ENCODE assay signal across 9 mouse cellular contexts in the genomic region with DNA sequence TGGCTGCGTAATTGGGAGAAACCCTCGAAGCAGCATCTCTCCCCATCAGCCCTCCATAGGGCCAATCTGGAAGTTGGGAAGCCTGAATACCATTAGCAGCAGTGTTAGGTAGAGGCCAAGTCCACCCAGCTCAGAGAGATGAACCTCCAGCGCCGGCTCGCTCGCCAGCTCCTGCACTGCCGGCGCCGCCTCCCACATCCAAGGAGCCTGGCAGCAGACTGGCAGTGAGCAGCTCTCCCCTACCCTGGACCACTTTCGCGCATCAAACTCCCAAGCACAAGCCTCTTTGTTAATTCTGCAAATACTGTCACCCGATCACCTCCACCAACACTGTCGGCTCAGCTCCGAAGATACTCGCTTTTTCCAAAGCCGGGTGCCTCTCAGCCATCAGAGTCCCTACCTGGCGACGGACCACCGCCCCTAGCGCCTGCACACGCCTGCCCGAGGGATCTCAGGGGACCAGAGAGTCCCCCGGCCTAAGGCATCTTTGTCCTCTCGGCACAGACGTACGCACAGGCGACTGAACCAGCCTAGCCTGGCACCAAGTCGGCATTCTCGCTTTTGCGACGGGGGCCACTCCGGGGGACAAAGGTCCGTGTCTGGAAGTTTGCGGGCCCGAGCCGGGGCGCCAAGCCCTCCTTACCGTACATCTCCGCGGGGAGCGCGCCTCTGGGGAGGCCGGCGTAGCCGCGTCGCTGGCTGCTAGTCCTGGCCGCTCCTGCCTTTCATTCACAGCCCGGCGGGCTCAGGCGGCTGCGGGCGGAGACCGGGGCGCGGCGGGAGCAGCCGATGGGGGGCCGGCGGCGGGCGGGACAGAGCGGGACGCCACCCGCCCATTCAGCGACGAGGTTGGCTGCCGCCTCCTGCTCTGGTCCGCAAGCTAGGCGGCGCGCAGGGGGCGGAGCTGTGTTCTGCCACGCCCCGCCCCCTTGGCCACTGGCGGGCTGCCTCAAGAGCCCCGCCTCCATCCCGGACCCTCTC. TPM values are rescaled to one million over a fixed set of nuclear protein-coding genes. Genes with fewer than 3 reads are reported as not detected.
DNase-seq lines count a peak whose midpoint lies in the region; ATAC-seq and TF ChIP-seq lines count a peak whose summit lies in the region.
"Had no signal": no experiment of that assay in that cellular context is flagged by ENCODE, and none has a peak within 500 bp of the region (broad histone marks: within the 10 kb centered on the region; RNA-seq: fewer than 3 reads in every experiment).

A gene (minus strand): TSS at position 855 of the 981 bp plus-strand sequence.

- under 1% methylated on average over 72 of the region's 78 CpGs for WGBS in hindbrain, embryonic 14.5 days
- under 1% methylated on average over 71 of the region's 78 CpGs for WGBS in lung, postnatal 0 days

- peak within 1 kb of the TSS; percentile 95 for H3K9ac ChIP-seq in hindbrain, embryonic 14.5 days
- 0 out of 2 replicates have a peak within 1 kb of the TSS, but pooled peaks have one; percentile 23 for H3K9ac ChIP-seq in lung, postnatal 0 days (replicated peaks; ENCODE audit: low read depth)

- peak; percentile 93 for ATAC-seq in hindbrain, embryonic 14.5 days (ENCODE audit: low FRiP score)
- ATAC-seq in lung, postnatal 0 days = peak; percentile 98

- H3K27ac ChIP-seq in hindbrain, embryonic 14.5 days = peak within 1 kb of the TSS; percentile 87
- H3K27ac ChIP-seq in lung, postnatal 0 days (ENCODE audit: low read length) = no peak within 1 kb of the TSS

- peaks cover 16% of the 10 kb centered on the region for H3K4me1 ChIP-seq in hindbrain, embryonic 14.5 days (replicated peaks; ENCODE audit: control insufficient read depth, insufficient read depth, low read length)
- peaks cover 8% of the 10 kb centered on the region; the same call in 1 of the 2 replicates for H3K4me1 ChIP-seq in lung, postnatal 0 days (ENCODE audit: insufficient read depth, low read depth, low read length)

- H3K9me3 ChIP-seq in hindbrain, embryonic 14.5 days (ENCODE audit: control insufficient read depth, low read length) = no peaks in the 10 kb centered on the region
- no peaks in the 10 kb centered on the region for H3K9me3 ChIP-seq in lung, postnatal 0 days (ENCODE audit: low read length)

- peak; percentile 92 for DNase-seq in R1 (ENCODE audit: low read depth, low spot score)
- DNase-seq in cerebellum, postnatal 25 days = peak; percentile 88 to 94
- peak; percentile 64 for DNase-seq in gastrocnemius, adult 18-20 months (ENCODE audit: low spot score)
- peak; percentile 90 for DNase-seq in hindbrain, embryonic 14.5 days (ENCODE audit: low spot score)
- DNase-seq in layer of hippocampus, postnatal 14 days (ENCODE audit: low spot score in 2 of 2) = peak; percentile 77 to 85
- DNase-seq in lung, postnatal 0 days (ENCODE audit: low spot score) = peak; percentile 91
- peak; percentile 84 for DNase-seq in ovary, postnatal 36 days (ENCODE audit: low spot score)
- peak; percentile 88 for DNase-seq in thymus, postnatal 14 days

- TF ChIP-seq EP300 in lung, postnatal 0 days (IDR thresholded peaks at IDR 0.05) = no peak

- peak; percentile 36 for TF ChIP-seq CTCF in lung, postnatal 0 days (IDR thresholded peaks at IDR 0.05)

- peak within 1 kb of the TSS; percentile 87 for H3K4me2 ChIP-seq in hindbrain, embryonic 14.5 days (replicated peaks)
- peak within 1 kb of the TSS; percentile 98 for H3K4me2 ChIP-seq in lung, postnatal 0 days (replicated peaks; ENCODE audit: low read depth, low read length)

- peak within 1 kb of the TSS; percentile 93 for H3K4me3 ChIP-seq in hindbrain, embryonic 14.5 days (replicated peaks; ENCODE audit: low read length)
- peak within 1 kb of the TSS; percentile 60 for H3K4me3 ChIP-seq in lung, postnatal 0 days (ENCODE audit: low read depth, low read length)

- no peaks in the 10 kb centered on the region for H3K36me3 ChIP-seq in hindbrain, embryonic 14.5 days (replicated peaks; ENCODE audit: control insufficient read depth, insufficient read depth)
- no peaks in the 10 kb centered on the region for H3K36me3 ChIP-seq in lung, postnatal 0 days (ENCODE audit: insufficient read depth, low read length)

- H3K27me3 ChIP-seq in hindbrain, embryonic 14.5 days (ENCODE audit: control insufficient read depth, insufficient read depth, low read length) = no peaks in the 10 kb centered on the region
- H3K27me3 ChIP-seq in lung, postnatal 0 days (replicated peaks; ENCODE audit: insufficient read depth, low read length) = no peaks in the 10 kb centered on the region

RNA-seq across cellular contexts. Expression of the gene that starts here (rescaled TPM):
- total RNA-seq in gastrocnemius, adult 18-20 months (2021) = 1 to 10 TPM; 3.3 to 5.6 TPM
- 35.9 and 36.7 TPM in 2 replicates for polyA plus RNA-seq in hindbrain, embryonic 14.5 days (2014; fragmentation: Nextera tagmentation; extraction: Ambion mirVana)
- 100 to 1,000 TPM; 108 to 115 TPM for total RNA-seq in layer of hippocampus, postnatal 14 days (2021)
- polyA plus RNA-seq in lung, postnatal 0 days (2015; fragmentation: Nextera tagmentation; extraction: Ambion mirVana) = 1.1 and 1.5 TPM in 2 replicates
- total RNA-seq: neutrophil, adult 5-6 weeks had no signal

Comparison
In these comparisons a context has a peak if more than half of its experiments do, and no peak if none do; other contexts are left out.
1. RNA of the gene that starts here (total RNA-seq): 108 to 115 TPM in layer of hippocampus, postnatal 14 days; 3.3 to 5.6 TPM in gastrocnemius, adult 18-20 months; every median in the first group is over 10 times any median in the second.
2. RNA of the gene that starts here (polyA plus RNA-seq): 35.9 to 36.7 TPM in hindbrain, embryonic 14.5 days; 1.1 to 1.5 TPM in lung, postnatal 0 days; every median in the first group is over 10 times any median in the second.
3. Peak in every context shown above with its lines, with median percentiles within 50 percentile points of each other: DNase-seq.